Mouse (Mus musculus) kidney, adult 2 months (tissue): ENCODE data around the gene Hdgfl2. TPM values are rescaled to one million over a fixed set of nuclear protein-coding genes. Genes with fewer than 3 reads are reported as not detected.
"Not testable (repeated sequence)": the region's sequence is repeated elsewhere in the genome, so short reads cannot be mapped to it uniquely, and the experiment has no call there.

ENCODE experiments used
- DNase-seq: peaks from one replicate; pipeline ENCODE4 v3.0.0; 2021
- H3K27ac ChIP-seq: fragments of 200-500 bp; 2 replicates; pipeline ENCODE4 v1.5.1; 2012; ENCODE audit warnings: low read depth, low read length, control low read depth, inconsistent platforms; ENCODE audit not compliant: insufficient read depth
- H3K27me3 ChIP-seq: fragments of 200-500 bp; replicated peaks from 2 replicates; pipeline ENCODE4 v1.6.1; 2012; ENCODE audit warnings: mild to moderate bottlenecking, moderate library complexity, low read length, inconsistent platforms; ENCODE audit not compliant: control insufficient read depth, insufficient read depth
- H3K36me3 ChIP-seq: fragments of 200-500 bp; 2 replicates; pipeline ENCODE4 v1.6.1; 2012; ENCODE audit warnings: mild to moderate bottlenecking, moderate library complexity, low read length, inconsistent platforms; ENCODE audit not compliant: control insufficient read depth, insufficient read depth
- H3K4me1 ChIP-seq: fragments of 200-500 bp; 2 replicates; pipeline ENCODE4 v1.6.1; 2011; ENCODE audit warnings: low read length; ENCODE audit not compliant: control insufficient read depth, insufficient read depth
- H3K4me3 ChIP-seq: fragments of 200-500 bp; 2 replicates; pipeline ENCODE4 v1.5.1; 2011; ENCODE audit warnings: mild to moderate bottlenecking, low read depth, low read length, control low read depth; ENCODE audit not compliant: insufficient read depth
- CTCF ChIP-seq: fragments of 200-500 bp; conservative IDR thresholded peaks from 2 replicates; pipeline ENCODE4 v1.5.1; 2011; ENCODE audit warnings: low read depth, mild to moderate bottlenecking, control low read depth, low read length, moderate library complexity, mixed read lengths; ENCODE audit not compliant: insufficient read depth, insufficient read length
- POLR2A ChIP-seq: fragments of 200-500 bp; IDR thresholded peaks from one replicate; pipeline ENCODE4 v1.6.1; 2011; ENCODE audit warnings: low read depth, low read length, control low read depth
- WGBS: fragments of 180-500 bp; shearing (Covaris S2); methylation state at CpG from one replicate; pipeline ENCODE4 v1.1.7; 2018; 5-methylcytosine and 5-hydroxymethylcytosine counted together
- polyA plus RNA-seq: library from polyadenylated mRNA; depleted of rRNA; stranded (reverse); fragments of >200 nt; gene quantifications from 2 replicates; pipeline ENCODE4 v1.2.3, GENCODE M21; 2012

The Hdgfl2 gene
- polyA plus RNA-seq, 1 experiment = 33.5 TPM

GRCm38 (mm10) chr17:56098711-56099572 lies 19.5 kb downstream of the Hdgfl2 start:
- 89% methylated on average over 15 of the region's 15 CpGs for WGBS
- no peaks in the 10 kb centered on the region for H3K27me3 ChIP-seq
- no peak overlapping the region for H3K4me3 ChIP-seq
- H3K36me3 ChIP-seq = peaks cover 3% of the 10 kb centered on the region
- H3K4me1 ChIP-seq = no peaks in the 10 kb centered on the region
- H3K27ac ChIP-seq = no peak overlapping the region
- TF ChIP-seq POLR2A (no peak), CTCF (no peak; the same call in 1 of the 2 replicates)
- no peak for DNase-seq

GRCm38 (mm10) chr17:56100811-56101210 lies 21.4 kb downstream of the Hdgfl2 start:
- DNase-seq = no peak
- H3K4me3 ChIP-seq = no peak overlapping the region
- no peaks in the 10 kb centered on the region for H3K27me3 ChIP-seq
- no peaks in the 10 kb centered on the region for H3K4me1 ChIP-seq
- no peak overlapping the region for H3K27ac ChIP-seq
- H3K36me3 ChIP-seq = peaks cover 3% of the 10 kb centered on the region
- TF ChIP-seq CTCF (no peak), POLR2A (no peak)
- 84% methylated on average over 3 of the region's 3 CpGs for WGBS

GRCm38 (mm10) chr17:56102158-56102557 lies 22.7 kb downstream of the Hdgfl2 start:
- WGBS = 89% methylated on average over 5 of the region's 5 CpGs
- no peaks in the 10 kb centered on the region for H3K4me1 ChIP-seq
- TF ChIP-seq POLR2A (no peak), CTCF (no peak)
- no peaks in the 10 kb centered on the region for H3K27me3 ChIP-seq
- no peak for DNase-seq
- peaks cover 1% of the 10 kb centered on the region for H3K36me3 ChIP-seq
- H3K27ac ChIP-seq = no peak overlapping the region
- H3K4me3 ChIP-seq = no peak overlapping the region

GRCm38 (mm10) chr17:56102927-56103326 lies 23.5 kb downstream of the Hdgfl2 start:
- H3K4me1 ChIP-seq = no peaks in the 10 kb centered on the region
- no peak overlapping the region for H3K27ac ChIP-seq
- H3K4me3 ChIP-seq = no peak overlapping the region
- WGBS = 93% methylated on average over 9 of the region's 9 CpGs
- no peak for TF ChIP-seq POLR2A
- TF ChIP-seq CTCF = no peak
- H3K27me3 ChIP-seq = no peaks in the 10 kb centered on the region
- no peak for DNase-seq
- H3K36me3 ChIP-seq = no peaks in the 10 kb centered on the region

GRCm38 (mm10) chr17:56103465-56104285 lies 24.2 kb downstream of the Hdgfl2 start:
- TF ChIP-seq CTCF (no peak), POLR2A (no peak)
- Histone ChIP-seq H3K27ac (no peak overlapping the region), H3K4me1 (no peaks in the 10 kb centered on the region), H3K4me3 (no peak overlapping the region), H3K36me3 (no peaks in the 10 kb centered on the region), H3K27me3 (no peaks in the 10 kb centered on the region)
- 96% methylated on average over 8 of the region's 8 CpGs for WGBS
- DNase-seq = no peak

GRCm38 (mm10) chr17:56104821-56105220 lies 25.4 kb downstream of the Hdgfl2 start:
- H3K27ac ChIP-seq, H3K36me3 ChIP-seq, DNase-seq, H3K4me1 ChIP-seq, H3K4me3 ChIP-seq, H3K27me3 ChIP-seq: not testable (repeated sequence)
- 93% methylated on average over 3 of the region's 5 CpGs for WGBS

- H3K27me3 ChIP-seq, H3K4me3 ChIP-seq, H3K27ac ChIP-seq, DNase-seq, H3K36me3 ChIP-seq, H3K4me1 ChIP-seq: not testable (repeated sequence)
- 94% methylated on average over 4 of the region's 4 CpGs for WGBS
These were observed 27.0 kb downstream of the Hdgfl2 start for GRCm38 (mm10) chr17:56106436-56106835.
